In the genomic region with DNA sequence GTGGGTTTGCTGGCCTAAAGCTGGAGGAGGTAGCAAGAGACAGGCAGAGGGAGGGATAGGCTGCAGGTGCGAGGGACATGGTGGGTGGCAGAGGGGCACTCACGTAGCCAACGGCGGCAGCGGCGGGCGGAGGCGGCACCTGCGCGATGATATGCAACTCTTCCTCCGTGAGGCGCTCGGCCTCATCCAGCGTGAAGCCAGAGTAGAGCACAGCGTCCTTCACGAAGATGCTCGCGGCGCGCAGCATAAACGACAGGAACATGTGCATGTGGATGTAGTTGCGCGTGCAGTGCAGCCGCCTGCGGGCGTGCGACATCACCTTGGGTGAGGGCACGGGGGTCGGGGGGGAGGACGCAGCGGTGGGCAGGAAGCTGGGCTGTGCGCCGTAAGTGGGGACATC, we compare ENCODE assay signal across 9 mouse cellular contexts. TPM values are rescaled to one million over a fixed set of nuclear protein-coding genes. Genes with fewer than 3 reads are reported as not detected.
DNase-seq lines count a peak whose midpoint lies in the region; ATAC-seq lines count a peak whose summit lies in the region.
"Had no signal": no experiment of that assay in that cellular context is flagged by ENCODE, and none has a peak within 500 bp of the region (broad histone marks: within the 10 kb centered on the region; RNA-seq: fewer than 3 reads in every experiment).

No protein-coding gene starts in this region.

- no peak overlapping the region for H3K27ac ChIP-seq in lung, embryonic 16.5 days (ENCODE audit: low read length)
- H3K27ac ChIP-seq in embryonic facial prominence, embryonic 14.5 days (replicated peaks; ENCODE audit: low read depth, low read length), result no peak overlapping the region
- H3K27ac ChIP-seq in limb, embryonic 11.5 days (replicated peaks; ENCODE audit: low read depth, low read length), result no peak overlapping the region

- peaks cover 15% of the 10 kb centered on the region for H3K36me3 ChIP-seq in lung, embryonic 16.5 days (ENCODE audit: control insufficient read depth, insufficient read depth, low read length)
- H3K36me3 ChIP-seq in embryonic facial prominence, embryonic 14.5 days (ENCODE audit: control insufficient read depth, insufficient read depth, low read length), result peaks cover 75% of the 10 kb centered on the region
- H3K36me3 ChIP-seq in limb, embryonic 11.5 days (ENCODE audit: control insufficient read depth, insufficient read depth, low read length), result no peaks in the 10 kb centered on the region; the same call in 1 of the 2 replicates
- H3K36me3 ChIP-seq in splenic B cell, adult 2 months (ENCODE audit: control insufficient read depth, insufficient read depth, low read length, poor library complexity, severe bottlenecking), result no peaks in the 10 kb centered on the region

- peaks cover 3% of the 10 kb centered on the region; the same call in 1 of the 2 replicates for H3K27me3 ChIP-seq in lung, embryonic 16.5 days (ENCODE audit: control insufficient read depth, insufficient read depth, low read depth, low read length)
- H3K27me3 ChIP-seq in embryonic facial prominence, embryonic 14.5 days (replicated peaks; ENCODE audit: control insufficient read depth, insufficient read depth, low read length), result no peaks in the 10 kb centered on the region; the same call in 1 of the 2 replicates
- peaks cover 21% of the 10 kb centered on the region for H3K27me3 ChIP-seq in limb, embryonic 11.5 days (ENCODE audit: control insufficient read depth, insufficient read depth, low read length)
- no peaks in the 10 kb centered on the region for H3K27me3 ChIP-seq in splenic B cell, adult 2 months (ENCODE audit: control insufficient read depth, insufficient read depth, low read length, poor library complexity, severe bottlenecking)

- H3K9me3 ChIP-seq in lung, embryonic 16.5 days (ENCODE audit: control insufficient read depth, low read length), result no peaks in the 10 kb centered on the region
- H3K9me3 ChIP-seq in embryonic facial prominence, embryonic 14.5 days (ENCODE audit: control insufficient read depth, low read length), result no peaks in the 10 kb centered on the region
- no peaks in the 10 kb centered on the region for H3K9me3 ChIP-seq in limb, embryonic 11.5 days (ENCODE audit: control insufficient read depth, low read length)

- no peak for ATAC-seq in lung, embryonic 16.5 days (ENCODE audit: low read depth)
- ATAC-seq in embryonic facial prominence, embryonic 14.5 days (ENCODE audit: low read depth), result no peak
- no peak for ATAC-seq in limb, embryonic 11.5 days (ENCODE audit: insufficient number of reproducible peaks, low FRiP score, low TSS enrichment, low read depth)
- ATAC-seq in inflammation-experienced regulatory T-cells, adult 6 months, result no peak

- H3K4me1 ChIP-seq in lung, embryonic 16.5 days (replicated peaks; ENCODE audit: control insufficient read depth, insufficient read depth, low read length), result peaks cover 6% of the 10 kb centered on the region
- peaks cover 27% of the 10 kb centered on the region for H3K4me1 ChIP-seq in embryonic facial prominence, embryonic 14.5 days (ENCODE audit: control insufficient read depth, insufficient read depth, low read length)
- peaks cover 23% of the 10 kb centered on the region for H3K4me1 ChIP-seq in limb, embryonic 11.5 days (ENCODE audit: control insufficient read depth, insufficient read depth, low read length)

- 0 out of 2 replicates have a peak overlapping the region, but pooled peaks have one; percentile 19 for H3K4me2 ChIP-seq in lung, embryonic 16.5 days (ENCODE audit: low read depth, low read length)
- H3K4me2 ChIP-seq in embryonic facial prominence, embryonic 14.5 days (ENCODE audit: low read depth, low read length), result peak overlapping the region; percentile 36
- H3K4me2 ChIP-seq in limb, embryonic 11.5 days (ENCODE audit: low read depth, severe bottlenecking), result peak overlapping the region; percentile 17; the same call in 1 of the 2 replicates

- 41% methylated on average over 30 of the region's 33 CpGs for WGBS in lung, embryonic 16.5 days
- 22% methylated on average over 28 of the region's 33 CpGs for WGBS in embryonic facial prominence, embryonic 14.5 days
- 16% methylated on average over 28 of the region's 33 CpGs for WGBS in limb, embryonic 11.5 days

- H3K9ac ChIP-seq in lung, embryonic 16.5 days (ENCODE audit: low read length), result no peak overlapping the region
- no peak overlapping the region for H3K9ac ChIP-seq in embryonic facial prominence, embryonic 14.5 days (ENCODE audit: low read depth, low read length)
- no peak overlapping the region for H3K9ac ChIP-seq in limb, embryonic 11.5 days (ENCODE audit: low read length)

- H3K4me3 ChIP-seq in lung, embryonic 16.5 days (ENCODE audit: low read length), result no peak overlapping the region
- 0 out of 2 replicates have a peak overlapping the region, but pooled peaks have one; percentile 13 for H3K4me3 ChIP-seq in embryonic facial prominence, embryonic 14.5 days (ENCODE audit: low read depth, low read length)
- no peak overlapping the region for H3K4me3 ChIP-seq in limb, embryonic 11.5 days (ENCODE audit: low read depth, low read length)

- intact Hi-C loops in gastrocnemius, postnatal 36 days (cut with DNase I), result no loop called here

- DNase-seq in lung, postnatal 4 days, result no peak
- no peak for DNase-seq in embryonic facial prominence, embryonic 14.5 days (ENCODE audit: low spot score)
- DNase-seq in limb, embryonic 11.5 days (ENCODE audit: low spot score), result no peak
- DNase-seq in splenic B cell, adult 2 months (ENCODE audit: low read depth, low spot score), result peak; percentile 17
- no peak for DNase-seq in layer of hippocampus, postnatal 25 days (ENCODE audit: extremely low spot score in 1 of 2, low spot score in 1 of 2)
- DNase-seq in gastrocnemius, postnatal 36 days, result no peak

RNA-seq across cellular contexts. Expression of gene Myl3, which starts 14.8 kb away (rescaled TPM):
- 10.6 and 13.9 TPM in 2 replicates for polyA plus RNA-seq in lung, embryonic 16.5 days (2015; fragmentation: Nextera tagmentation; extraction: Ambion mirVana)
- polyA plus RNA-seq in embryonic facial prominence, embryonic 14.5 days (2014; fragmentation: Nextera tagmentation; extraction: Ambion mirVana), result 39.1 and 53.6 TPM in 2 replicates
- 0.26 and 1.8 TPM in 2 replicates for polyA plus RNA-seq in limb, embryonic 11.5 days (2014; fragmentation: Nextera tagmentation; extraction: Ambion mirVana)
- under 1 TPM in 1 of 2 experiments, not detected in 1; 0.39 TPM for total RNA-seq in layer of hippocampus, postnatal 25 days (2021)
- total RNA-seq in gastrocnemius, postnatal 36 days (2021), result 1,000 to 10,000 TPM in 1 of 2 experiments, 100 to 1,000 TPM in 1; 290 to 1,186 TPM
- polyA plus RNA-seq in inflammation-experienced regulatory T-cells, adult 6 months (2017; shearing (Covaris generic)), result not detected
- total RNA-seq: hematopoietic stem cell, adult 5-6 weeks had no signal

RNA-seq across cellular contexts. Expression of gene Pth1r, which starts 20.1 kb away (rescaled TPM):
- 60.3 and 61.6 TPM in 2 replicates for polyA plus RNA-seq in lung, embryonic 16.5 days (2015; fragmentation: Nextera tagmentation; extraction: Ambion mirVana)
- polyA plus RNA-seq in embryonic facial prominence, embryonic 14.5 days (2014; fragmentation: Nextera tagmentation; extraction: Ambion mirVana), result 97.5 and 98.0 TPM in 2 replicates
- polyA plus RNA-seq in limb, embryonic 11.5 days (2014; fragmentation: Nextera tagmentation; extraction: Ambion mirVana), result 30.1 and 37.3 TPM in 2 replicates
- total RNA-seq in layer of hippocampus, postnatal 25 days (2021), result 1 to 10 TPM; 5.5 to 6.4 TPM
- total RNA-seq in gastrocnemius, postnatal 36 days (2021), result 1 to 10 TPM in 1 of 2 experiments, under 1 TPM in 1; 0.74 to 1.1 TPM
- polyA plus RNA-seq in inflammation-experienced regulatory T-cells, adult 6 months (2017; shearing (Covaris generic)), result not detected
- total RNA-seq: hematopoietic stem cell, adult 5-6 weeks had no signal

Comparison
In these comparisons a context has a peak if more than half of its experiments do, and no peak if none do; other contexts are left out.
1. RNA of gene Pth1r, which starts 20.1 kb away (polyA plus RNA-seq): 97.5 to 98.0 TPM in embryonic facial prominence, embryonic 14.5 days, 60.3 to 61.6 TPM in lung, embryonic 16.5 days and 30.1 to 37.3 TPM in limb, embryonic 11.5 days; not detected in inflammation-experienced regulatory T-cells, adult 6 months; every median in the first group is over 10 times any median in the second.
2. Peak in every context shown above with its lines, with median percentiles within 50 percentile points of each other: H3K4me2 ChIP-seq.